Mouse (Mus musculus): ENCODE measurements around the gene Scaf8.
"Not testable (repeated sequence)": the region's sequence is repeated elsewhere in the genome, so short reads cannot be mapped to it uniquely, and the experiment has no call there.

The Scaf8 gene

DNA sequence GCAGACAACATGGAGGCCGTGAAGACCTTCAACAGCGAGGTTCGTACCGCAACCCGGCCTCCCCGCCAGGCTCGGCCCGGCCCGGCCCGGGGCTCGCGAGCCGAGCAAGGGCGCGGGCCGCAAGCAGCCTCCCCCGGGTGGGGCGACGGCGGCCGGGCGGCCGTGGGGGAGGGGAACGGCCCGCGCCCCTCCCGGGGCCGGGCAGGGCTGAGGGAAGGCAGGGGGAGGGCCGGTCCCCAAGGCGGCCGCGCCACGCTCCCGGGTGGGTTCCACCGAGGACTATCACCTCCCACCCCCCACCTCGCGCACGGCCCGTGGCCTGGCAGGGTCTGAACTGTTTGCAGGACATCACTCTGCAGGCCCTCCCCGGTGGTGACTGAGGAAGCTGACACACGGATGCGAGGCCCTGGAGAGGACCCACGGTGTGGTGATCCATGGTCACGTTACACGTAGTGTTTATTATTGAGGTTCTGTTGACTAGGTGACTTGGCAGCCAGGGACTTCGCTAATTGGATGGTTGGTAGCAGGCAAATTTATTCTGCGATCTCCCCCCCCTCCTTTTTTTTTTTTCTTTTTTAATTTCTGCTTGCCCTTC, 705 bp downstream of the Scaf8 start:
- DNase-seq (ENCODE audit: low spot score) = peak; percentile 52

DNA sequence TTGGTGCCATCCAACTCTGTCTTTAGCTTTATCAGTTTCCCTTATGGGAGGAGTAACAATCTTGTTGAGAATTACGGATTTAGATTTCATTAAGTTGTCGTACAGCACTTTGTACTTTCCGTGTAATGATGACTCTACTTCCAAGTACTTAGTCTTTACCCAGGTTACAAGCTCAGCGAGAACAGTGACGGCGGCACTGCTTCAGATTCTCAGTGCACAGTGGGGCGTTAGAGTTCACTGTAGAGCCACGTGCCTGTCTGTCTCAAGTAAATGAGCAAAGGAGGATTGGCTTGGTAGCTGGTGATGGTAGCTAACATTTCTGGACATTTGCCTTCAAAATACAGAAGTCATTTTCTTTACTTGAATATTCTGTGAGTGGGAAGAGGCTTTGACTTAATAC, 6.2 kb downstream of the Scaf8 start:
- not testable (repeated sequence) for DNase-seq (ENCODE audit: low spot score)

DNA sequence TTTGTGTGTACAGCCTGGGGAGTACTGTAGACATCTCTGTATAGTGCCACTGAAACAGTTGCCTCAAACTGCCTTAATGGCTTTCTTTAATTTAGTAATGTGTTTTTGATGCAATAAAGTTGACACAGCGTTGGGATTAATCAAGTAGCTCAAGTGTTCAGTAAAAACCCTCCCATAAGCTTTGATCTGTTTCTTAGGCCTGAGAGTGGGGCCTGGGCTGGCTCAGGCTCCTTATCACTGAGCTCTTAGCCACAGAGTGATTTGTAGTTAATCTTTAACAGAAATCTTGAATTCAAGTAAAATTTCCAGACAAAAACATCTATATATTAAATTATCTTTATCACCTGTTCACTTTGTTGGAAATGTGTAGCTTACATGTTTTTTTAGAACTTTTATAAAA, 8.8 kb downstream of the Scaf8 start:
- not testable (repeated sequence) for DNase-seq (ENCODE audit: low spot score)

DNA sequence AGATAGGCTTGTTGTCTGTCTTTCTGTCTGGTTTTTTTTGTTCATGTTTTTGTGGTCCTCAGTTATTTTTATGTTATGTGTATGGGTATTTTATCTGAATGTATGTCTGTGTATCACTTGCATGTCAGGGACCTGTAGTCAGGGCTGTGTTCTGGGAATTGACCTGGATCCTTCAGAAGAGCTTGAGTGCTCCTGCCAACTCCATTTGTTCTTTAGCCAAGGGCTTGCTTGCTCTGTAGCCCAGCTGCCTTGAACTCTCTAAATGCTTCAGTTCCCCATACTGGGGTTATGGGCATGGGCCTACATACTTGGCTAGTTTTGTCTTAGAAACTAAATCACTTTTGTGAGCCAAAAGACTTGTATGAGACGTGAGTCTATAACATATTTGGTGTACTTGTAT, 13.9 kb downstream of the Scaf8 start:
- DNase-seq (ENCODE audit: low spot score) = no peak

DNA sequence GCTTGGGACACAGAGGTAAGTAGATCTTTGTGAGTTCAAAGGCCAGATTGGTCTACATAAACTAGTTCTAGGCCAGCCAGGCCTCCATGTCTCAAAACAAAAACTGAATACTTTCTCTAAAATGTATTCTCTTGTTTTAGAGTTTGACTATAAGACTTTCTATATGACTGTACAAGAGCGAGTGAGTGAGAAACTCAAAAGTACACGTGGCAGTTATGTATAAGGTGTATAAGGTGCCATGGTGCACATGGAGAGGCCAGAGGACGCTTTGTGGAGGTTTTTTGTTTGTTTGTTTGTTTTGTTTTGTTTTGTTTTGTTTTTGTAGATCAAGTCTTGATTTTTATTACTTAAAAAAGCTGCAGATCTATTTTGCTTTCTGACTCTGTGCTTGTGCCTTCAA, 15.0 kb downstream of the Scaf8 start:
- no peak for DNase-seq (ENCODE audit: low spot score)

DNA sequence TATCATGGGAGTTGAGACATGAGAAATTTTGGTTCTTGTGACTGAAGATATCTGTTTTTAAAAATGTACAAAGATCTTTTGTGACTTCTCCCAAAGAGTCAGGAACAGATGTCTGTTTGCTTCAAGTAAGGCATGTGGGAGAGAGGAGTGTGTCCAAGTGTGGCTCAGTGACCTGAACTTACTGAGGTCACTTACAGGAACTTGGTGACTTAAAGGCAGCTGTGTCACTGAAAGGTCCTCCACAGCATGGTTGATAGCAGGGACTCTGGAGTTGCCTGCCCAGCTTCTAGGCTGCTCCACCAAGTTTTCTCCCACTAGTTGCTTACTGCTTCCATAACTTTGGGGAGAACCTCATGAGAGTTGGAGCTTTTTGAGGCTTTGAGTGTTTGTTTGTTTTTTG, 20.6 kb downstream of the Scaf8 start:
- no peak for DNase-seq (ENCODE audit: low spot score)

DNA sequence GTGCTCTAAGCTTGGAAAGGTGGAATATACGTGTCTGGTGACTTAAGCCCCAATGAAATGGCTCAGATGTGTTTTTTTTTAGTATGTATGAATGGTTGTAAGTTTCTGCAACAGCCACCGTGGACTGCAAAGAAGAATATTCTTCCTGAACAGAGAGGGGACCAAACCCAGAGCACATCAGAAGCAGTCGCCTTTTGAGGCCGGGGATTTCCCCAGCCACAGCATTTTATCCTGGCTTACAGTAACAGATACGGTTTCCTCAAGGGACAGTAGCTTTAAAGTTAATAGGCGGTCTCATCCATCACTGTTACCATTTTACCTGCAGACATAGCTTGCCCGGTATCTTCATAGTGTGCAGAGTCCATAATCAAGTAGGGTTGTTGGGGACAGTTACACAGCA, 21.4 kb downstream of the Scaf8 start:
- DNase-seq (ENCODE audit: low spot score) = no peak

DNA sequence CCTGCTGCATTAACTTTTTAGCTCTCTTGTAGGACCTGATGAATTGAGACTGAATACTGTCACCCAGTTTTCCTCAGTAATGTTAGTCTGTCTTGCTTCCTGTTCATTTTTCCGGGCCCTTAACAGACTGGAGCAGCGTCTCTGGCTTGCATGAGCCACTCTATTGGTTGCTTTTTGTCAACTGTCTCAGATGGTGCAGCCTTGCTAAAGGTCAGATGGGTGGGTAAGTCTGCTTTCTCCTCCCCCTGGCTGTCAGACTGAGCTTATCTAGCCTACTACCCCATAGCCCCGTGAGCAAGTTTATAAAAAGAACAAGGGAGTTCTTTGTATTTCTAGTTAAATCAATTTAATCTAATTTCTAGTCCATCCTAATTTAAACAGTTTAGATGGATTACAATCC, 23.6 kb downstream of the Scaf8 start:
- DNase-seq (ENCODE audit: low spot score) = no peak

DNA sequence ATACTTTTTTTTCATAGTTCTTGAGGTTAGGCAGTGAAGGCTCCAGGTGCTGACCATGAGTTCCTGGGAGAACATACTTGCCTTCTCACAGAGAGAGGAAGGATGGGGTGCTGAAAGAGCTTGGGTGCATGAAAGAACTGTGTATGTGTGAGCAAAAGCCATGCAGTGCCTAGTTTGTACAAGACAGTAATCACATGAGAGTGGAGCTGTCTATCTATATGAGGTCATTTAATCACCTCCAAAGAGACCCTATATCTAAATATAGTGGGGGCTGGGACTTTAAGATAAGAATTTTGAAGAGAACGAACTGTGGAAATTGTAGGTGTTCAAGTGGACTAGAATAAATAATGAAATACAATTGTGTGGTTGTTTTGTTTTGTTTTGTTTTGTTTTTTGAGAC, 25.3 kb downstream of the Scaf8 start:
- DNase-seq (ENCODE audit: low spot score) = no peak

DNA sequence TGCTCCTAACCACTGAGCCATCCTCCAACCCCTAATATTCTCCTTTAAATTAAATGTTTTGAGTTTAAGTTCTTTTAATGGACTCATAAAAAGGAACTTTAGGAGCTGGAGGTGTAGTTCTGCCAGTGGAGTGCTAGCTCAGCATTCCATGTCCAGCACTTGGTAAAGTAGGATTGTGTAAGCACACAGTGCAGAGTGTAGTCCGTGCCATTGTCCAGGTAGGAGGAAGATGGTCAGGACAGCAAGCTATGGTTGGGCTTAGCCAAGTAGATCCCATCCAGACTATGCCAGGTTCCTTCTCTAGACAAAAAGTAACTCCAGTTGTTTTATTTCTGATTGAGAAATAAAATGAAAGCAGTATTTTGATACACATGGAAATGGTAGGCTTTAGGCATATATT, 34.1 kb downstream of the Scaf8 start:
- DNase-seq (ENCODE audit: low spot score) = no peak

DNA sequence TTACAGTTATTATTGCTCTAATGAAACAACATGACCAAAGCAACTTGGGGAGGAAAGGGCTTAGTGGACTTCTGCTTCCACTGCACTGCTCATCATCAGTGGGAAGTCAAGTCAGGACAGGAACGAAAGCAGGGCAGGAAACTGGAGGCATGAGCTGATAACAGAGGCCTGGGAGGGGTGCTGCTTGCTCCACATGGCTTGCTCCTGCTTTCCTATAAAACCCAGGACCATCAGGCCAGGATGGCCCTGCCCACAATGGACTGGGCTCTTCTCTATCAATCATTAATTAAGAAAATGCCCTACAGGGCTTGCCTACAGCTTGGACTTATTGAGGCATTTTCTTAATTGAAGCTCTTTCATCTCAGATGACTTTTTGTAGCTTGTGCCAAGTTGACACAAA, 34.8 kb downstream of the Scaf8 start:
- DNase-seq (ENCODE audit: low spot score) = no peak

DNA sequence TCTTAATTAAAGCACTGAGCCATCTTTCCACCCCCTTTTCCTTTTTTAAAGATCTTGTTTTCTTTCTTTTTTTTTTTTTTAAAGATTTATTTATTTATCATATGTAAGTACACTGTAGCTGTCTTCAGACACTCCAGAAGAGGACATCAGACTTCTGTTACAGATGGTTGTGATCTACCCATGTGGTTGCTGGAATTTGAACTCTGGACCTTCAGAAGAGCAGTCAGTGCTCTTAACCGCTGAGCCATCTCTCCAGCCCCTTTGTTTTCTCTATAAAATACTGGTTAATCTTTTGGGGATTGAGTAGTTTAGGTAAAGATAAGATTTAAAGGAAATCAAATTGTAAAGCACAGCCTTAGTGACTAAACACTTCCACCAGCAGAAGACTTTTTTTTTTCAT, 35.9 kb downstream of the Scaf8 start:
- DNase-seq (ENCODE audit: low spot score) = not testable (repeated sequence)

DNA sequence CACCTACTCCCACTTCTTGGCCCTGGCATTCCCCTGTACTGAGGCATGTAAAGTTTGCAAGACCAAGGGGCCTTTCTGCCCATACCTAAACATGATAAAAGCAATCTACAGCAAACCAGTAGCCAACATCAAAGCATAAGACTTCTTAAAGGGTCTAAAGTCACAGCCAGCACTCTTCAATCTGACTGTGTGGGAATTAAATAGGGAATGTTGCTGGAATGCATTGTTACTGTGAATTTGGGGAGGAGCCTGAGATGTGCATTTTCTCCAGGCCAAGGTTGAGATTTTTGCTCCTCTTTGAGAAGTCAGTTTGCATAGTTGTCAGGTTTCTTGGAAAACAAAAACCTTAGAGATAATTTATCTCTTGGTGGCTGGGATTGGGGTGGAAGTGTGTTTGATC, 36.4 kb downstream of the Scaf8 start:
- DNase-seq (ENCODE audit: low spot score) = no peak

DNA sequence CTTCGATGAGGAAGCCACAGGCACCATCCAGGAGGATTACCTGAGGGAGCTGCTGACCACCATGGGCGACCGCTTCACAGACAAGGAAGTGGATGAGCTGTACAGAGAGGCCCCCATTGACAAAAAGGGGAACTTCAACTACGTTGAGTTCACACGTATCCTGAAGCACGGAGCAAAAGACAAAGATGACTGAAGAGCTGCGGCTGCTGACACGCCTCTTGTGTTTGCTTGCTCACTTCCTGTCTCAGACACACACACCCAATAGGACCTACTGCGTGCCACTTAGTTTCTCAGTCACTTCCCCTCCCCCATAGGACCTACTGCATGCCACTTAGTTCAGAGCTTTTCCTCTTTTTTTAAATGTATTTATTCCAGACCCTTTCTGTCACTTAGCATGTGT, 41.4 kb downstream of the Scaf8 start:
- DNase-seq (ENCODE audit: low spot score) = not testable (repeated sequence)

DNA sequence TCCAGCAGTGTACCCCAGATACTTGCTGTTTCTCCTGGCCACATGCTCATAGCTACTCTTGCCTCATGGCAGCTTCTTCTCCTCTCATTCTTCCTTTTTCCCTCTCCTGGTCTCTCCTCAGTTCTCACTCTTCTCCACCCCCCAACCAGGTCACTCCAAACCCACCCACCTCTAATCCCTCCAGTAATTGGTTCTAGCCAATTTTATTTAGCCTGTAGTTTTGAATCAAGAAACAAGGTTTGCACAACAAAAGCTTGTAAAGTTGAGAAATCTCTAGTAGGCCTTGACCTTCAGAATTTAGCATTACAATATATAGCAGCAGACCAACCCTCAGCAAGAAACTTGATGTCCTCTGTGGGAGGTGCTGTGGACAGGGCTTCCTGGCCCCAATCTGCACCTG, 42.2 kb downstream of the Scaf8 start:
- DNase-seq (ENCODE audit: low spot score) = no peak

DNA sequence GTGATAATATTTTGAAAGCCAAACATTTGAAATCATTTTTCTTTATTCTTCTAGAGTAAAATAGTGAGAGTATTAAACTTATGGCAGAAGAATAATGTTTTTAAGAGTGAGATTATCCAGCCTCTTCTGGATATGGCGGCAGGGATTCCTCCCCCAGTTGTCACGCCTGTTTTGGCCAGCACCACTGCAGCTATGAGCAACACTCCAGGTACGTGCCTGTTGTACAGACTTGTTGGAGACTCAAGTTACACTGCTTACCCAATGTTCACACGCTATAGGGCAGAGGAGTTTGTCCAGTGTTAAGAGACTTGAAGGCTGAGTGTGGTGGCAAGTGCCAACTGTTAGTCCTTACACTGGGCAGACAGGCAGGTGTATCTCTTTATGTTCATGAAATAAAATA, 48.1 kb downstream of the Scaf8 start:
- no peak for DNase-seq (ENCODE audit: low spot score)

DNA sequence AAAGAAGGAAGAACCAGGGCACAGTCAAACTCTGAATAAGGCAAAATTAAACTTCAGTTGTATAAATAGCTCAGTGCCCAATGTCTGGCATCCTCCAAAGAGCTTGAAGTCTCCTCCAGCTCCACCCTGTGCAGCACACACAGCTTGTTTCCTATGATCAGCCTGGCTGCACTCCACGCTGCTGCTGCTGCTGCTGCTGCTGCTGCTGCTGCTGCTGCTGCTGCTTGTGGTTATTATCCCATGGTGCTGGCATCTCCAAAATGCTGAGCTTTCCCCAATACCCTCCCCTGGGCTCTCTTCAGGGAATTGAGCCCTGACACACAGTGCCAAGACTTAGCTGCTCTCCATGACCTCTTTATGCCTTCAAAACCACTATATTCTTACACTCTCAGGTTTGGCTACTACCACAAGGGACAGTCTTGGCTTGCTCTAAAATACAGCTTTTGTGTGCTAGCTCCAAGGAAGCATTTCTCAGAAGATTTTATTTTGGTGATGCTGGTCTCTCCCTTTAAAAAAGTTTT, 65.7 kb downstream of the Scaf8 start:
- DNase-seq (ENCODE audit: low spot score) = not testable (repeated sequence)

DNA sequence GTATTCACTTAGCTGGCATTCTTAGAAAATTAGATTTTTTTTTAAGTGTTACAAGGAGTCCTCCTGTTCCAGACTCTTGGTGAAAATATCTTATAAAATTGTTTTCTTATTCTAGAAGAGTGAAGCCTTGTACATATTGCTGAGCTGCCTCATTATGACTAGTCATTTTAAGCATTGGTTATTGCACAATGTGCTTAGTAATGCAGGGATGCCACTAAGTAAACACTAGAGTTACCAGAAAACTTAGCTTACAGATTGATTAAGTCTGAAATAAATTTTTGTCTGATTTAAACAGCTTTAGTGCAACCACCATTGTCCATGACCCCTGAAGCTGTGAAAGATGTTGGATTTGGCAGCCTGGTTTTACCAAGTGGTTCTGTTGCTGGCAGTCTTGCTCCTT, 80.7 kb downstream of the Scaf8 start:
- DNase-seq (ENCODE audit: low spot score) = not testable (repeated sequence)

DNA sequence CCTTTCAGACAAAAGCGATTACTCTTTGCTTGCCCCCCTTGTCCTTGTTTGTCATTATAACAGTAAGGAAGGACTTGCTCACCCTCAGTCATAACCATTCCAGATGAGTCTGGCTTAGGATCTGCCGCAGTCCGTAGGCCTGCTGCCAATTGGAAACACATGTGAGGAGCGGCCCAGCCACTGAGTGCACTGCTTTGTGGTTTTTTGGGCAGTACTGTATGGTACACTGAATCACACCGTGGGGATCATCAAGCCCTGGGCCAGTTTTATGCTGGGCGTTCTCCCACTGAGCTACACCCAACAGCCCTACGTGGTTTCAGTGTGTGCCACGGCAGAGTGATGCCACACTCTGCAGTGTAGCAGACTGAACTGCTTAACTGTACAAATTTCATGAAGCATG, 85.6 kb downstream of the Scaf8 start:
- no peak for DNase-seq (ENCODE audit: low spot score)

DNA sequence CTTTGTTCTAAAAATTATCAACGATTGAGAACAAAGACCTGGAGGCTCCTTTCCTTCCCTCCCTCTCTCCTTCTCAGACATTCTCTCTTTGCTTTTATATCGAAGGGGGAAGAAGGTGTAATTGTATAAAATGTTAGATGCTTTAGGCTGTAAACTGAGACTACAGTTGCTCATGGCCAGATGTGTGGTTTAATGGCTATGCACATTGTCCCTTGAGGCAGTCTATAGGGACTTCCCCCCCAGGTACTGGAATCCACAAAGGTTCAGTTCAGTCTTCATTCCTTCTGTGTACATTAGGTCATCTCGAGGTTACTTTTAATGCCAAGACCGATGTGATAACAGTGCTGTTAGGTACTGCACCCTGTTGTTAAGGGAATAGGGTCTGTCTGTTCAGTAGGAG, 89.1 kb downstream of the Scaf8 start:
- DNase-seq (ENCODE audit: low spot score) = no peak

DNA sequence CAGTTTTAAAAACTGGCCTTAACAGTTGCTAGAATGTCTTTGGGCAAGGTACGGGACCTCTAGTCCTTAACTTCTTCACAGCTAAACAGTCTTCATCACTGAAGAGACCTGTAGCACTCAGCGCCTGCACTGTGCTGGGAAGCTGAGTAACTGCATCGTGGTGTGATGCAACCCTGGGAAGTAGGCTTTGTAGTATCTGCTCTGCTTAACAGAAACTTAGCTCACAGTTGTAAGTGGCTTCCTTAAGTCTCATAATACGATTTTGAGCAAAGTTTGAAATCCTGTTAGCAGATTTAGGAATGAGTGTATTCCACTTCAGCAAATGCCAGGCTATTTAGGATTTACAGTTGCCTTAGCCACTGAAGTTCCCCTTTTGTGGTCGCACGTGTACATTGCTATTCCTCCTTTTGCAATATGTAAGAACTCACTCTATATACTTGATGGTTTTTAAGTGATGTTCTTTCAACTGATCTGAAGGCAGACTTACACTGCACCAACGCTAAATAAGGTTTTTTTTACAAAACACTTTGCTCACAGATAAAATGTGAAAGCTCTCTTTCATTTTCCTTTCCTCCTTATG, 90.1 kb downstream of the Scaf8 start:
- DNase-seq (ENCODE audit: low spot score) = no peak

DNA sequence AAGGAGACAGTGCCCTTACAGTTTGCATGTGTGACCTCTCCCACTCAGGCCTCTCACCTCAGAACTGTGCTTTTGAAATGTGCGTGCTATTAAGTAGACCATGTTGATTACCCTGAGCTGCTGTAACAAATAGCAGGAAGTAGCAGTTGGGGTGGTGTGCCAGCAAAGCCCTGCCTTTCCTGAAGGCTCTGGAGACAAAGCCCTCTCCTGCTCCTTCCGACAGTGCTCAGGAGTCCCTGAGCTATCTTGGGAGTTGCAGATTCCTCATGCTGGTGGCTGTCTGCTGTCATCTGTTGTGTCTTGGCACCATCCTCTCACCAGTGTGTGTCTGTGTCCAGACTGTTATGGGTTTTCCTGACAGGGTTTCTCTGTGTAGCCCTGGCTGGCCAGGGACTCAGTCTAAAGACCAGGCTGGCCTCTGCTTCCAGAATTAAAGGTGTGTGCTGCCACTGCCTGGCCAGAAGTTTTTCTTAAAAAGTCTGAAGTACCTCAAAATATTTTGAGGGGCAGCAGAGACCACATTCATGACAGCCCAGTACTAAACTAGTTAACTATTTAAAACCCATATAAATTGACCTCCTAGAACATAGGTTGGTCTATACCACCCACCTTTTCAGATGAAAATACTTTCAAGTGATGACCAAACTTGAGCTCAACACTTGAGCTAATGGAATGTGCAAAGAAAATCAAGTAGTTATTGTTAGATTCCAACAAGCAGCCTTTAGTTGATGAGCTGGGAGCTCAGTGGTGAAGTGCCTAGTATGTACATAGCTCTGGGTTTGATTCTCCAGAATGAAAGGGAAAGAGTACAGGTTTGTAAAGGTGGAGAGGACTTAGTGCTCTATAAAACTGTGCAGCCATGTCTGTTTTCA, 92.0 kb downstream of the Scaf8 start:
- no peak for DNase-seq (ENCODE audit: low spot score)

DNA sequence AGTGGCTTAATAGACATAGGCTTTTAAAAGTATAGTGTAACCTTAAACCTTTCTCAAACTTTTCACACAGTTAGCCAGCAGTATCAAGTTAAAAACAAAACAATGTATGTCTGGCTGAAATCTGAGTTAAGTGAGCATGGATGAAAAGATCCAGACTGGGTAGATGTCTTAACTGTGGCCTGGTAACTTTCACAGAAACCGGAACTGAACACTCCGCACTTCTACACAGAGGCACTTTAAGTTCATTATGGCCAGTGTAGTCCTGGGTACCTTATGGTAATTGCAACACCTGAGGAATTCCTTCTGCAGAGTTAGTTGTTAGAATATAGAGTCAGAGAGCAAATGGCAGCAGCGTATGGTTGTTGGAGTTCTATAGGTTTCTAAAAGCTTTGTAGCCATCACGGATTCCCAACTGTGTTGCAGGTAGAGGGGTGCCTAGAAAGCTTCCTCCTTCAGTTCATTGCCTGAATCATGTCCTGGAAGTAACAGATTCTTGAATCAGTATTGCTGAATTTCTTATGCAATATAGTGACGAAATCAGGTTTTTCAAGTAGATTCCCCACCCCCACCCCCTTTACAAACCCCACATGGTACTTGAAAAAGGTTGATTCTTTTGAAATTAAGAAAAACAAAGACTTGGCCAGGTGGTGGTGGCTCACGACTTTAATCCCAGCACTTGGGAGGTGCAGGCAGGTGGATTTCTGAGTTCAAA, 92.9 kb downstream of the Scaf8 start:
- DNase-seq (ENCODE audit: low spot score) = no peak
